Mouse (Mus musculus) megakaryocyte, embryonic 14.5 days (primary cell): ENCODE data around the gene Bnipl. TPM values are rescaled to one million over a fixed set of nuclear protein-coding genes. Genes with fewer than 3 reads are reported as not detected.

Experiments
- H3K27me3 ChIP-seq: replicated peaks from 2 replicates; pipeline ENCODE3; 2012; ENCODE audit warnings: inconsistent platforms
- H3K36me3 ChIP-seq: replicated peaks from 2 replicates; pipeline ENCODE3; 2012; ENCODE audit warnings: low read length, inconsistent platforms, mixed read lengths
- H3K4me1 ChIP-seq: 2 replicates; pipeline ENCODE4 v1.6.1; 2012; ENCODE audit warnings: inconsistent platforms
- H3K4me3 ChIP-seq: replicated peaks from 2 replicates; pipeline ENCODE3; 2012; ENCODE audit warnings: moderate library complexity, mild to moderate bottlenecking, inconsistent platforms
- H3K9me3 ChIP-seq: 2 replicates; pipeline ENCODE4 v1.6.1; 2012; ENCODE audit warnings: inconsistent platforms
- FLI1 ChIP-seq: IDR thresholded peaks from 2 replicates; pipeline ENCODE4 v1.6.1; 2012; ENCODE audit warnings: low read length, inconsistent platforms, mixed read lengths
- GATA1 ChIP-seq: IDR thresholded peaks from 3 replicates; pipeline ENCODE4 v1.6.1; 2012; ENCODE audit warnings: mixed read lengths, low read length, inconsistent platforms, borderline replicate concordance
- polyA plus RNA-seq: library from polyadenylated mRNA; stranded (reverse); fragments of >175 nt; gene quantifications from 2 replicates; pipeline ENCODE4 v1.2.3, GENCODE M21; 2012; ENCODE audit warnings: low replicate concordance; ENCODE audit not compliant: insufficient read depth

Gene Bnipl
- polyA plus RNA-seq, result 0.30 TPM in 1 of 2 replicates, not detected in the other

- TF ChIP-seq GATA1 (no peak), FLI1 (no peak)
- no peaks in the 10 kb centered on the region for H3K27me3 ChIP-seq
- H3K4me1 ChIP-seq, result peaks cover 34% of the 10 kb centered on the region
- peaks cover 92% of the 10 kb centered on the region for H3K36me3 ChIP-seq
- H3K9me3 ChIP-seq, result no peaks in the 10 kb centered on the region
- no peak within 1 kb of the TSS for H3K4me3 ChIP-seq
These were observed at the start of gene Bnipl for GRCm38 (mm10) chr3:95250783-95251424. Gene Bnipl, minus strand, starts transcription at chr3:95251193.

DNA sequence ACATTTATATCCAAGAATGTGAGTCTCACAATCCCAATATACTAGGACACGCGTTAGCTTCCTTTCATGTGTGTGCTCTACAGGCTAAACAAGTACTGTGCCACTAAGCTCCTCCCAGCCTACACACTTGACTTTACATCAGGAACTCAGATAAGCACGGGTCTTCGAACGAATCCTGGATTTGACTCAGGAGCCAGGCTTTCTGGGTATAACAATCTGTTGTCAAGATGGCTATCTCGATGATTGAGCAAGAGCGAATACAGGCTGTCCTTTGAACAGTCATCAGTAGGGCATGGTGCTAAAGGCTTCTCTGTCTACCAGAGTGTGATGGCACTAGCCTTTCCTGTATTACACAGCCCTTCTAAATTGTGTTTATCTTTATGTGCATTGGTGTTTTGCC, 47.0 kb upstream of the Bnipl start:
- no peak for TF ChIP-seq GATA1
- TF ChIP-seq FLI1, result no peak
- Histone ChIP-seq H3K4me1 (peaks cover 77% of the 10 kb centered on the region), H3K9me3 (no peaks in the 10 kb centered on the region), H3K27me3 (no peaks in the 10 kb centered on the region), H3K36me3 (peaks cover 93% of the 10 kb centered on the region), H3K4me3 (no peak overlapping the region)

DNA sequence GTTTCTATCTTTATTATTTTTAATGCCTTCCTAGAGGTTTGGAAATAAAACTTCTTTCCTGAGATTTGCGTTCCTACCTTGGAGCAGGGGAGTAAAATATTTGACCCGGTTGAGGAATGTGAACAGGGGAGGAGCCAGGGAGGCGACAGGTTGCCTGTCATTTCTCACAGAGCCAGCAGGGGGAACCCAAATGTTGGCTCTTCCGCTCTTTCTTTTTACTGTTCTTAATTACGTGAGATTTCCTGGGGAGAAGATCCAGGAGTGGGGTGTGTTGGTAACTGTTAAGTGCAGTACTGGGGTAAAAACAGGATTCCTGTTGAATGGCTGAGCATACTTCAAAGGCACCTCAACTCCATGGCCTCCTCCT, 45.1 kb upstream of the Bnipl start:
- Histone ChIP-seq H3K4me3 (no peak overlapping the region), H3K27me3 (no peaks in the 10 kb centered on the region), H3K36me3 (peaks cover 96% of the 10 kb centered on the region), H3K4me1 (peaks cover 94% of the 10 kb centered on the region), H3K9me3 (no peaks in the 10 kb centered on the region)
- TF ChIP-seq GATA1 (no peak), FLI1 (no peak)

DNA sequence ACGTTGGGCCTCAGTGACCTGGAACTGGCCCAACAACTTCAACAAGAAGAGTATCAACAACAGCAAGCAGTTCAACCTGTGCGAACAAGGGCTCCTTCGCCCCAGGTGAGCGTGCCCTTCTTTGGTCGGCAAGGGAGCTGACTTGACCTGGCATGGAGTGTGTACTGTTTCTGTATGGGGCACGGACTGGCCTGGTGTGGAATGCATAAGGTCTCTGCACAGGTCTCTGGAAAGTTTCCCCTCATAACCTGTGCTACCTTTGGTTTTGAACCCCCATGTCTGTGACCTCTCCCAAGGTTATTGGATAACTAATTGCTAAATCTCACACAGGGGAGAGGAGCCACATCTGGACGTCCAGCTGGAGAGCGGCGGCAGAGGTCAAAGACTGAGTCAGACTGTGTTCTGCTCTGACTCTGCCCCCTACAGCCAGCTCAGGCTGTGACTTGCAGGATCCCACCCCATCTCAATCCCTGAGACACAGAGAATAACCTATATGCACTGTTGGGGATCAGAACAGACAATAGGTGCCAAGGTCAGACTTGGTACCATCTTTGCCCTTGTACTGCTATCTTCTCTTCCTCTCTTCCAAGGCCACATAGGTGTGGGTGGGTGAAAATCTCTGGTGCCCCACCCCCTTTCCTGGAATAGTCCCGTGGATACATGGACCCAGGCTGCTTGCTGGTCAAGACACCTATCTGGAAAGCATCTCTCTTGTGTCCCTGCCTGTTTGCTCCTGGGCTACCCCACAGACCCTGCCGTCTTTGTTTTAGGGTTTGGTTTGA, 44.5 kb upstream of the Bnipl start:
- H3K9me3 ChIP-seq, result no peaks in the 10 kb centered on the region
- peaks cover 97% of the 10 kb centered on the region for H3K36me3 ChIP-seq
- no peaks in the 10 kb centered on the region for H3K27me3 ChIP-seq
- TF ChIP-seq GATA1 (no peak), FLI1 (no peak)
- peaks cover 99% of the 10 kb centered on the region for H3K4me1 ChIP-seq
- peak overlapping the region; percentile 54 for H3K4me3 ChIP-seq

DNA sequence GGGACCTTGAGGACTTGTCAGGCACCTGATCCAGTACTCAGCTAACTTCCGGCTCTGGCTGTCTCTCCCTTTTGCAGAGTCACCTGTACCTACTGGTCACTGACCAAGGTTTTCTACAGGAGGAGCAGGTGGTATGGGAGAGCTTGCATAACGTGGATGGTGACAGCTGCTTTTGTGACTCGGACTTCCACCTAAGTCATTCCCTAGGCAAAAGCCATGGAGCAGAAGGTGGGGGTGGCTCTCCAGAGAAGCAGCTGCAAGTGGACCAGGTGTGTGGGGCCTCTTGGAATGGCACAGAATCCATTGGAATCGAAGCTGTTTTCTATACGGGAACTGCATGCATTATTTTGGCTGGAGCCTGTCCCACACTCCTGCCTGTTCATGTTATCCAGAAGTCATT, 43.7 kb upstream of the Bnipl start:
- H3K36me3 ChIP-seq, result peaks cover 97% of the 10 kb centered on the region
- TF ChIP-seq GATA1 (no peak), FLI1 (no peak)
- H3K4me3 ChIP-seq, result peak overlapping the region; percentile 62
- H3K4me1 ChIP-seq, result peaks cover 100% of the 10 kb centered on the region
- no peaks in the 10 kb centered on the region for H3K27me3 ChIP-seq
- no peaks in the 10 kb centered on the region for H3K9me3 ChIP-seq

GRCm38 (mm10) chr3:95294316-95294715, 43.3 kb upstream of the Bnipl start:
- Histone ChIP-seq H3K9me3 (no peaks in the 10 kb centered on the region), H3K36me3 (peaks cover 97% of the 10 kb centered on the region), H3K4me1 (peaks cover 100% of the 10 kb centered on the region), H3K4me3 (peak overlapping the region; percentile 64), H3K27me3 (no peaks in the 10 kb centered on the region)
- TF ChIP-seq GATA1, result no peak
- no peak for TF ChIP-seq FLI1

DNA sequence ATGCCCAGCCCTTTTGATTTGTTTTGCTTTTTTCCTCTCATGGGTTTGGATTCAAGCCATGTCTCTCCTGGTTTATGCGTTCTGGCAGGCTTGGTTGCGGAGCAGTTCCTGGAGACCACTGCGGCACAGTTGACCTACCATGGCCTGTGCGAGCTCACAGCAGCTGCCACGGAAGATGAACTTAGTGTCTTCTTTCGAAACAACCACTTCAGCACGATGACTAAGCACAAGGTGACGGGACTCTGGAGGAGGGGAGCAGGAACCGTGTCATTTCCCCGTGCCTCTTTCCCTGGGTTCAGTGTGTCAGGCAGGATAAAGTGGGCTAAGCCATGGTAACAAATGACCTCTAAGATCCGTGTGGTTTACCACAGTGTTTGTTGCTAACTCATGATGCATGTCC, 42.5 kb upstream of the Bnipl start:
- Histone ChIP-seq H3K9me3 (no peaks in the 10 kb centered on the region), H3K4me3 (peak overlapping the region; percentile 64), H3K36me3 (peaks cover 97% of the 10 kb centered on the region), H3K27me3 (no peaks in the 10 kb centered on the region), H3K4me1 (peaks cover 99% of the 10 kb centered on the region)
- TF ChIP-seq FLI1, result peak; percentile 74; the same call in 1 of the 2 replicates
- TF ChIP-seq GATA1, result peak; percentile 74; the same call in 2 of the 3 replicates

GRCm38 (mm10) chr3:95292899-95293298, 41.9 kb upstream of the Bnipl start:
- peak overlapping the region; percentile 64 for H3K4me3 ChIP-seq
- H3K36me3 ChIP-seq, result peaks cover 97% of the 10 kb centered on the region
- H3K9me3 ChIP-seq, result no peaks in the 10 kb centered on the region
- H3K27me3 ChIP-seq, result no peaks in the 10 kb centered on the region
- peaks cover 99% of the 10 kb centered on the region for H3K4me1 ChIP-seq
- TF ChIP-seq FLI1 (no peak), GATA1 (no peak)

- Histone ChIP-seq H3K4me3 (peak overlapping the region; percentile 30), H3K36me3 (peaks cover 97% of the 10 kb centered on the region), H3K9me3 (no peaks in the 10 kb centered on the region), H3K27me3 (no peaks in the 10 kb centered on the region), H3K4me1 (peaks cover 99% of the 10 kb centered on the region)
- TF ChIP-seq GATA1 (no peak), FLI1 (no peak)
These were observed 40.0 kb upstream of the Bnipl start for GRCm38 (mm10) chr3:95291041-95291440.

DNA sequence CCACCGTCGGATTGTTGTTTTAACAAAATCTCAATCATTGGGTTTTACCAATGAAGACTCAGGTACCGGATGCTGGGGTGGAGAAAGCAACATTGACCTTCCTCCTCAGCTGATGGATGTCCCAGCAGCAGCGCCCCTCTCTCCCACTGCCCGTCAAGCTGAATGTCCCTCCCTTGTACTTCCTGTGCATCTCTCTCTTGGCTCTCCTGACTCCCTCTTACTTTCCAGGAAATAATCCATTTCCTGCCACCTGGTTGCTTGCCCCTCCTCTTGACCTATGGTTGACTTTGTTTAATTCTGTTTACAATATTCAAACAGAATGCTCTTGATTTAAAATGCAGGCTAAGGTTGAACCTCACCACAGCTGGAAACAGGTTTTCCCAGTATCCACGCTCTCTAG, 39.2 kb upstream of the Bnipl start:
- peaks cover 97% of the 10 kb centered on the region for H3K36me3 ChIP-seq
- no peaks in the 10 kb centered on the region for H3K9me3 ChIP-seq
- peaks cover 99% of the 10 kb centered on the region for H3K4me1 ChIP-seq
- TF ChIP-seq FLI1 (no peak), GATA1 (no peak)
- no peaks in the 10 kb centered on the region for H3K27me3 ChIP-seq
- H3K4me3 ChIP-seq, result peak overlapping the region; percentile 60
